Comparison of ENCODE assay signal across 8 mouse cellular contexts in genomic region chr4:134252131-134252910, GRCm38 (mm10). TPM values are rescaled to one million over a fixed set of nuclear protein-coding genes. Genes with fewer than 3 reads are reported as not detected.
DNase-seq lines count a peak whose midpoint lies in the region; ATAC-seq and TF ChIP-seq lines count a peak whose summit lies in the region.

No protein-coding gene starts in this region.

- H3K4me2 ChIP-seq in hindbrain, embryonic 11.5 days (replicated peaks; ENCODE audit: low read depth, low read length), result peak overlapping the region; percentile 83
- H3K4me2 ChIP-seq in liver, embryonic 16.5 days (ENCODE audit: low read depth, low read length), result peak overlapping the region; percentile 60
- peak overlapping the region; percentile 96 for H3K4me2 ChIP-seq in stomach, embryonic 15.5 days

- H3K4me3 ChIP-seq in ES-E14 (ENCODE audit: insufficient read depth in 1 of 2, low read depth in 1 of 2, low read length in 2 of 2, poor library complexity in 1 of 2, severe bottlenecking in 1 of 2), result peak overlapping the region; percentile 56 to 71
- peak overlapping the region; percentile 33 for H3K4me3 ChIP-seq in cortical plate, adult 2 months (ENCODE audit: insufficient read depth, low read length)
- H3K4me3 ChIP-seq in hindbrain, embryonic 11.5 days (ENCODE audit: low read depth, low read length), result peak overlapping the region; percentile 48
- H3K4me3 ChIP-seq in liver, embryonic 16.5 days (ENCODE audit: low read depth, low read length), result peak overlapping the region; percentile 49
- H3K4me3 ChIP-seq in stomach, embryonic 15.5 days (replicated peaks), result peak overlapping the region; percentile 47

- H3K9ac ChIP-seq in ES-E14 (ENCODE audit: insufficient read depth, low read depth, low read length, poor library complexity, severe bottlenecking), result peak overlapping the region; percentile 75
- H3K9ac ChIP-seq in hindbrain, embryonic 11.5 days (ENCODE audit: low read depth, low read length), result no peak overlapping the region
- no peak overlapping the region for H3K9ac ChIP-seq in liver, embryonic 16.5 days (ENCODE audit: low read depth, low read length)
- no peak overlapping the region for H3K9ac ChIP-seq in stomach, embryonic 15.5 days

- peak; percentile 70 for DNase-seq in ES-E14 (ENCODE audit: low read depth, low spot score)
- DNase-seq in hindbrain, embryonic 11.5 days (ENCODE audit: low spot score), result peak; percentile 55
- no peak for DNase-seq in frontal cortex, adult 2 months (ENCODE audit: extremely low spot score in 1 of 2, low spot score in 1 of 2)
- DNase-seq in left cerebral cortex, adult 11 months (ENCODE audit: low spot score), result no peak

- H3K27ac ChIP-seq in ES-E14 (ENCODE audit: insufficient read depth, low read depth, low read length, poor library complexity, severe bottlenecking), result no peak overlapping the region
- peak overlapping the region; percentile 15; the same call in 1 of the 2 replicates for H3K27ac ChIP-seq in cortical plate, adult 2 months (ENCODE audit: insufficient read depth, low read length)
- no peak overlapping the region for H3K27ac ChIP-seq in hindbrain, embryonic 11.5 days (ENCODE audit: low read depth, low read length)
- H3K27ac ChIP-seq in liver, embryonic 16.5 days (ENCODE audit: low read length), result no peak overlapping the region
- H3K27ac ChIP-seq in stomach, embryonic 15.5 days, result no peak overlapping the region

- ATAC-seq in hindbrain, embryonic 11.5 days (ENCODE audit: low FRiP score), result no peak
- no peak for ATAC-seq in liver, embryonic 16.5 days (ENCODE audit: low read depth)
- no peak for ATAC-seq in stomach, embryonic 15.5 days (ENCODE audit: insufficient read depth, low FRiP score, low read depth)
- no peak for ATAC-seq in granulocyte monocyte progenitor cell, adult 5-6 weeks (replicated peaks; ENCODE audit: poor library complexity, severe bottlenecking)

- no peak for TF ChIP-seq POLR2A in cortical plate, adult 2 months (IDR thresholded peaks at IDR 0.05; ENCODE audit: extremely low read depth, insufficient read depth, low read length)

- in situ Hi-C loops in ES-E14 (cut with MboI; ENCODE audit: low sequenced_read_pairs in 2 of 2, unreplicated experiment in 2 of 2), result no loop called here

- H3K27me3 ChIP-seq in hindbrain, embryonic 11.5 days (ENCODE audit: control insufficient read depth, insufficient read depth, low read length), result peaks cover 51% of the 10 kb centered on the region
- H3K27me3 ChIP-seq in liver, embryonic 16.5 days (ENCODE audit: control insufficient read depth, insufficient read depth, low read depth, low read length), result peaks cover 79% of the 10 kb centered on the region
- peaks cover 49% of the 10 kb centered on the region for H3K27me3 ChIP-seq in stomach, embryonic 15.5 days (replicated peaks)

- peaks cover 12 to 38% of the 10 kb centered on the region in 2 experiments for H3K4me1 ChIP-seq in ES-E14 (ENCODE audit: control insufficient read depth in 2 of 2, insufficient read depth in 2 of 2, low read length in 2 of 2, poor library complexity in 1 of 2)
- no peaks in the 10 kb centered on the region for H3K4me1 ChIP-seq in cortical plate, adult 2 months (ENCODE audit: control insufficient read depth, insufficient read depth, low read length)
- peaks cover 33% of the 10 kb centered on the region for H3K4me1 ChIP-seq in hindbrain, embryonic 11.5 days (replicated peaks; ENCODE audit: control insufficient read depth, insufficient read depth, low read length)
- peaks cover 24% of the 10 kb centered on the region for H3K4me1 ChIP-seq in liver, embryonic 16.5 days (ENCODE audit: control insufficient read depth, low read depth, low read length)
- H3K4me1 ChIP-seq in stomach, embryonic 15.5 days, result peaks cover 51% of the 10 kb centered on the region

- 3% methylated on average over 22 of the region's 22 CpGs for WGBS in hindbrain, embryonic 11.5 days
- WGBS in liver, embryonic 16.5 days (ENCODE audit: insufficient replicate concordance), result 8% methylated on average over 22 of the region's 22 CpGs
- 20% methylated on average over 22 of the region's 22 CpGs for WGBS in stomach, embryonic 15.5 days

- no peaks in the 10 kb centered on the region for H3K36me3 ChIP-seq in ES-E14 (ENCODE audit: control insufficient read depth, insufficient read depth, low read length, poor library complexity, severe bottlenecking)
- no peaks in the 10 kb centered on the region for H3K36me3 ChIP-seq in hindbrain, embryonic 11.5 days (ENCODE audit: control insufficient read depth, insufficient read depth, low read length)
- no peaks in the 10 kb centered on the region for H3K36me3 ChIP-seq in liver, embryonic 16.5 days (ENCODE audit: control insufficient read depth, insufficient read depth)
- H3K36me3 ChIP-seq in stomach, embryonic 15.5 days, result no peaks in the 10 kb centered on the region

- no peaks in the 10 kb centered on the region for H3K9me3 ChIP-seq in ES-E14 (ENCODE audit: control insufficient read depth, insufficient read depth, low read depth, low read length)
- H3K9me3 ChIP-seq in hindbrain, embryonic 11.5 days (ENCODE audit: control insufficient read depth, low read length), result no peaks in the 10 kb centered on the region
- H3K9me3 ChIP-seq in liver, embryonic 16.5 days (replicated peaks; ENCODE audit: control insufficient read depth, low read length), result no peaks in the 10 kb centered on the region
- H3K9me3 ChIP-seq in stomach, embryonic 15.5 days, result no peaks in the 10 kb centered on the region

- TF ChIP-seq CTCF in cortical plate, adult 2 months (IDR thresholded peaks at IDR 0.05; ENCODE audit: extremely low read depth, insufficient read depth, low read length), result no peak

TF ChIP-seq in ES-E14, 5 proteins besides CTCF, POLR2A, EP300 and RAD21:
- TF ChIP-seq HCFC1 (IDR thresholded peaks at IDR 0.05; ENCODE audit: borderline replicate concordance, insufficient read depth, low read length), result no peak
- no peak for TF ChIP-seq ZNF384 (IDR thresholded peaks at IDR 0.05; ENCODE audit: low read depth, low read length)
- TF ChIP-seq CHD2 (IDR thresholded peaks at IDR 0.05; ENCODE audit: low read depth, low read length), result no peak
- no peak for TF ChIP-seq MAFK (IDR thresholded peaks at IDR 0.05; ENCODE audit: insufficient read depth, low read depth, low read length)
- TF ChIP-seq ZC3H11A (IDR thresholded peaks at IDR 0.05; ENCODE audit: borderline replicate concordance, low read depth, low read length), result no peak

RNA-seq across cellular contexts. Expression of gene Grrp1, which starts 1.6 kb away (rescaled TPM):
- total RNA-seq in ES-E14 (2012; rRNA removed), result 1.6 and 2.2 TPM in 2 replicates
- polyA plus RNA-seq in cortical plate, adult 2 months (2012; rRNA removed), result 7.7 and 8.5 TPM in 2 replicates
- 5.1 and 5.7 TPM in 2 replicates for polyA plus RNA-seq in hindbrain, embryonic 11.5 days (2014; fragmentation: Nextera tagmentation; extraction: Ambion mirVana)
- 0.78 and 0.79 TPM in 2 replicates for polyA plus RNA-seq in liver, embryonic 16.5 days (2015; fragmentation: Nextera tagmentation; extraction: Ambion mirVana)
- 4.2 and 5.2 TPM in 2 replicates for polyA plus RNA-seq in stomach, embryonic 15.5 days (2015; fragmentation: Nextera tagmentation; extraction: Ambion mirVana)
- total RNA-seq in granulocyte monocyte progenitor cell, adult 5-6 weeks (2014; fragmentation: Nextera tagmentation), result not detected in 2 replicates
- total RNA-seq in granulocyte monocyte progenitor cell, adult 5-6 weeks (2017), result not detected in 2 replicates
- polyA plus RNA-seq in frontal cortex, adult 2 months (2012; rRNA removed), result 7.4 and 7.9 TPM in 2 replicates

RNA-seq across cellular contexts. Expression of gene Gm30191, which starts 5.6 kb away (rescaled TPM):
- not detected in 2 replicates for total RNA-seq in ES-E14 (2012; rRNA removed)
- not detected in 2 replicates for polyA plus RNA-seq in cortical plate, adult 2 months (2012; rRNA removed)
- 0.42 and 0.56 TPM in 2 replicates for polyA plus RNA-seq in hindbrain, embryonic 11.5 days (2014; fragmentation: Nextera tagmentation; extraction: Ambion mirVana)
- polyA plus RNA-seq in liver, embryonic 16.5 days (2015; fragmentation: Nextera tagmentation; extraction: Ambion mirVana), result not detected in 2 replicates
- not detected in 2 replicates for polyA plus RNA-seq in stomach, embryonic 15.5 days (2015; fragmentation: Nextera tagmentation; extraction: Ambion mirVana)
- total RNA-seq in granulocyte monocyte progenitor cell, adult 5-6 weeks (2014; fragmentation: Nextera tagmentation), result not detected in 2 replicates
- total RNA-seq in granulocyte monocyte progenitor cell, adult 5-6 weeks (2017), result not detected in 2 replicates
- polyA plus RNA-seq in frontal cortex, adult 2 months (2012; rRNA removed), result not detected in 2 replicates

RNA-seq across cellular contexts. Expression of gene Zfp593, which starts 6.9 kb away (rescaled TPM):
- 19.8 and 25.2 TPM in 2 replicates for total RNA-seq in ES-E14 (2012; rRNA removed)
- 12.0 and 13.5 TPM in 2 replicates for polyA plus RNA-seq in cortical plate, adult 2 months (2012; rRNA removed)
- 18.3 and 20.4 TPM in 2 replicates for polyA plus RNA-seq in hindbrain, embryonic 11.5 days (2014; fragmentation: Nextera tagmentation; extraction: Ambion mirVana)
- 4.0 and 4.5 TPM in 2 replicates for polyA plus RNA-seq in liver, embryonic 16.5 days (2015; fragmentation: Nextera tagmentation; extraction: Ambion mirVana)
- polyA plus RNA-seq in stomach, embryonic 15.5 days (2015; fragmentation: Nextera tagmentation; extraction: Ambion mirVana), result 15.1 and 15.9 TPM in 2 replicates
- total RNA-seq in granulocyte monocyte progenitor cell, adult 5-6 weeks (2014; fragmentation: Nextera tagmentation), result 13.4 and 16.2 TPM in 2 replicates
- 9.4 and 18.7 TPM in 2 replicates for total RNA-seq in granulocyte monocyte progenitor cell, adult 5-6 weeks (2017)
- polyA plus RNA-seq in frontal cortex, adult 2 months (2012; rRNA removed), result 10.0 and 11.3 TPM in 2 replicates

RNA-seq across cellular contexts. Expression of gene E130218I03Rik, which starts 8.9 kb away (rescaled TPM):
- total RNA-seq in ES-E14 (2012; rRNA removed), result 1.3 and 1.6 TPM in 2 replicates
- polyA plus RNA-seq in cortical plate, adult 2 months (2012; rRNA removed), result not detected in 2 replicates
- 0.20 and 0.32 TPM in 2 replicates for polyA plus RNA-seq in hindbrain, embryonic 11.5 days (2014; fragmentation: Nextera tagmentation; extraction: Ambion mirVana)
- polyA plus RNA-seq in liver, embryonic 16.5 days (2015; fragmentation: Nextera tagmentation; extraction: Ambion mirVana), result 0.11 and 0.13 TPM in 2 replicates
- 0.28 and 0.37 TPM in 2 replicates for polyA plus RNA-seq in stomach, embryonic 15.5 days (2015; fragmentation: Nextera tagmentation; extraction: Ambion mirVana)
- not detected in 2 replicates for total RNA-seq in granulocyte monocyte progenitor cell, adult 5-6 weeks (2014; fragmentation: Nextera tagmentation)
- total RNA-seq in granulocyte monocyte progenitor cell, adult 5-6 weeks (2017), result 0.21 and 0.22 TPM in 2 replicates
- polyA plus RNA-seq in frontal cortex, adult 2 months (2012; rRNA removed), result not detected in 2 replicates

RNA-seq across cellular contexts. Expression of gene Cnksr1, which starts 14.1 kb away (rescaled TPM):
- 1.7 and 2.7 TPM in 2 replicates for total RNA-seq in ES-E14 (2012; rRNA removed)
- 0.35 and 0.68 TPM in 2 replicates for polyA plus RNA-seq in cortical plate, adult 2 months (2012; rRNA removed)
- polyA plus RNA-seq in hindbrain, embryonic 11.5 days (2014; fragmentation: Nextera tagmentation; extraction: Ambion mirVana), result 0.14 and 0.28 TPM in 2 replicates
- 0.06 and 0.07 TPM in 2 replicates for polyA plus RNA-seq in liver, embryonic 16.5 days (2015; fragmentation: Nextera tagmentation; extraction: Ambion mirVana)
- polyA plus RNA-seq in stomach, embryonic 15.5 days (2015; fragmentation: Nextera tagmentation; extraction: Ambion mirVana), result 7.7 and 10.0 TPM in 2 replicates
- not detected in 2 replicates for total RNA-seq in granulocyte monocyte progenitor cell, adult 5-6 weeks (2014; fragmentation: Nextera tagmentation)
- not detected in 2 replicates for total RNA-seq in granulocyte monocyte progenitor cell, adult 5-6 weeks (2017)
- 0.36 and 0.44 TPM in 2 replicates for polyA plus RNA-seq in frontal cortex, adult 2 months (2012; rRNA removed)

Comparison
In these comparisons a context has a peak if more than half of its experiments do, and no peak if none do; other contexts are left out.
1. DNase-seq: peak in ES-E14 (single experiment) and hindbrain, embryonic 11.5 days (single experiment); none in frontal cortex, adult 2 months (0 of 2) and left cerebral cortex, adult 11 months (single experiment).
2. Peak in every context shown above with its lines, with median percentiles within 50 percentile points of each other: H3K4me3 ChIP-seq and H3K4me2 ChIP-seq.